Mouse (Mus musculus): ENCODE measurements at regions not wholly inside any gene's neighbourhood (a gene's known extent, or its start where the extent isn't known, plus 50 kb on each side); places are given as distances from the start of the nearest gene placed in this dataset.

DNA sequence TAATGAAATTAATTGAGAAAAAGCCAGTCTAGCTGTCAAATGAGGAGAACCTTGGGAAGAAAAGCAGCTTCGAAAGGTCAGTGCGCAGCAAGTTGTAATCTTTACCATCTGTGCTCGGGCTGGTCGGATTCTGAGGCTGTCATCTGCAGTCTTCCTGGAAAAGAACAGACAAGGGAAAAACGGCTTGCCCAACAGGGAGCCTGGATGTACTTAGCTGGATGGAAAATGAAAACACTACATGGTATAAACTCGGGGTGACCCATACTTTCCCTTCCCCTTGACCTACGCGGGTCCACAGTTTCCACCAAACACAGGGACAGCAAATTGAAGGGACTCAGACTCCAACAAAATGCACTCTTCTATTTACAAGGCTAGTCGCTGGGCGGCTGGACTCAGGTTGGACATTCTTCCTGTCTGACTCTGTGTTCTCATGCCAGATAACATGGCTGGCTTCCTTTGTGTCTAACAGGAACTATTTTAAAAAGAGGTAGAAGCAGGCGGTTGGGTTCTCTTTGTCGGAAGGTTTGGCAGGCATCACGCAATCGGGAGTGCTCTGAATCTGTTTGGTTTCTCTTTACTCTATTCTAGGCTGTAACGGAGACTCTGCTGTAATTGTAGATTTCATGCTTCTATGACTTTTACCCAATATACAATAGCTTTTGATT, 648.5 kb downstream of the Epha4 start:
- DNase-seq (ENCODE audit: low spot score), result no peak

DNA sequence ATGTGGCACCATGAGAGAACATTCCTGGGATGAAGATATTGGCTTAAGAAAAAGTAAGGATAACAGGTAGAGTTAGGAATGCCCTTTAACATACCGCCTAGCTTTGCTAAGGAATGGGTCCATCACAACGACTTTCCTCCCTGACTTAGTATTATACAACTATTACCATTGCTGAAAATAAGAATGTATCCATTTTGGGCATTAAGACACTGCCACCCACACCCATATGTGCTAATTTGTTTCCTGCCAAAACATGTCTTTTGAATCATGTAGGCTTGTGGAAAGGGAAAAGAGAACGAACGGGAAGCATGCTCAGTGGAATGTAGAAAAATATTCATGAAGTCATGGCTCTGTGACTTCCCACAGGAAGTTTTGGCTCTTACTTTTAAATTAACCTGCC, 641.7 kb downstream of the Epha4 start:
- DNase-seq (ENCODE audit: low spot score), result no peak

DNA sequence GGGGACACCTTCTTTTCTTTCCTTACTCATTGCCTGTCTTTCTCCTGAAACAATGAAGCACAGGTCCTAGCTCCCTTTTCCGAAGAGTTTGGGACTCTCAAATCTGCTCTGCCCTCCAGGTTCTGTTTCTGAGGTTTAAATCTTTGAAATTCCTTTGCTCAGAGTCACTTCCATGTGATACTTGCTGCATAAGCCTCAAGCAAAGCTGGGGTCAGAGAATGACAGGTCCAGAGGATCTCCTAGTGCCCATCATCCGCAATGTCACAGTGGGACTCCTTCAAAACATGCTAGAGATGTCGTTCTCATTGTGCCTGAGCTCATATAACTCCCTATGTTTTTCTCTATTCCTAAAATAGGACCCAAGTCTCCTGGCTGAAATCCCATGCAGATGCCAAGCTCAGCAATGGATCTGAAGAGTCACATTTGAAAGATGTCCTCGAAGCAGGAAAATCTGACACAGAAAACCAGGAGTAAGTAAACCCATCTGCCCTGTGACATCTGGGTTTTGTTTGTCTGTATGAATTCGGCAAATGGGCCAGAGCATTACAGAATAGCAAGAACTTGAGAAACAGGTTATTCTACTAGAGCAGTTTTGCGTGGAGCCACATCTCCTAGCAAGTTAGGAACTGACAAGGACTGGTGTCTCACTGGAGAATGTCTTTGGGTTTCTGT, 634.6 kb downstream of the Epha4 start:
- DNase-seq (ENCODE audit: low spot score), result no peak

- no peak for DNase-seq (ENCODE audit: low spot score)
Measured at GRCm38 (mm10) chr1:76880783-76881145, 634.1 kb downstream of the Epha4 start.

DNA sequence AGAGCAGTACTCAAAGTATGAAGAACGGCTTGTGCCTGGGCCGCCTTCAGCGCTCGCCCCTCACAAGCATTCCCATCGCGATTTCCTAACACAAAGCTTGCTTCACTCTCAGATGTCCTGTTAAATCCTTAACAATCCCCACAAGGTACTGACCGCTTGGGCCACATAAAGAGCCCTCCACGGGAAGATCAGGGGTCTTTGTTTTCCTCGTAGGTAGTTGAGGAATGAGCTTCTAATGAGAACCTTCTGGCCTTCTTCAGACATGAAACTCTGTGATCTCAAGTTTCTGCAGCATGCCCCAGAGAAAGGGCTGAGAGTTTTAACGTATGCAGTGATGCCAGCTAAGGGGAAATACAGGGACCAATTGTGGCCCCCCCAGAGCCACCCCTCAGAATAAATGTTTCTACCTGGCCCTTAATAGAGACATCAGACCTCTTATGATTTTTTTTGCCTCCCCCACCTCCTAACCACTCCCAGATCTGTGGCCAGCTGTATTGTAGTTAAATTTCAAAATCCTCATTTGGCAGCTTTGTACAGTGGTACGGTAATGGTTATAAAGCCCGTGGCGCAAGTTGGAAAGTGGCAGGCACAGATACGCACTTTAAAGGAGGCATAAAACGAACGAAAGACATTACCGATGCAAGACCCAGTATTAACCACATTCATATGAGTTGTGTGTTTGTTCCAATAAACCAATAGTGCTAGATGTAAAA, 618.6 kb downstream of the Epha4 start:
- DNase-seq (ENCODE audit: low spot score), result no peak

- DNase-seq (ENCODE audit: low spot score), result no peak
Measured at GRCm38 (mm10) chr1:76897431-76897830, 617.5 kb downstream of the Epha4 start.

DNA sequence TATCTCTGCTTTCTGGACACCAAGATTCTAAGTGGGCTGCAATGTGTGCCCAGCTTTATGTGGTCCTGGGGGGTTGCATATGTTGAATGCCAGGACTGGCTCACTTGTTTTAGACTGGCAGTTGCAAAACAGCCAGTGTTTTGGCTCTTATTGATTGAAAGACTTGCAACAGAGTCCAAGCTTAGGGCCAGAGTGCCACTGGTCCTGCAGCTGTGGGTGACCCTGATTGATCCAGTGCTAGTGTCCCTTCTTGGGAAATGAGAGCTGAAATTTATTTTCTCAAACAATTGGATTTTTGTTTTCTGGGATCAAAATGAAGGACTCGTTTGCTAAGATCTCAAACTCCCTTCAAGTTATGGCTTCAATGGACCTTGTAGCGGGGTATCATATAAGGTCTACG, 603.4 kb downstream of the Epha4 start:
- DNase-seq (ENCODE audit: low spot score), result no peak

GRCm38 (mm10) chr1:76919541-76919940, 595.3 kb downstream of the Epha4 start:
- DNase-seq (ENCODE audit: low spot score), result no peak

GRCm38 (mm10) chr1:76920634-76921033, 594.3 kb downstream of the Epha4 start:
- DNase-seq (ENCODE audit: low spot score), result no peak

- DNase-seq (ENCODE audit: low spot score), result no peak
Measured at GRCm38 (mm10) chr1:76927041-76927440, 587.8 kb downstream of the Epha4 start.

DNA sequence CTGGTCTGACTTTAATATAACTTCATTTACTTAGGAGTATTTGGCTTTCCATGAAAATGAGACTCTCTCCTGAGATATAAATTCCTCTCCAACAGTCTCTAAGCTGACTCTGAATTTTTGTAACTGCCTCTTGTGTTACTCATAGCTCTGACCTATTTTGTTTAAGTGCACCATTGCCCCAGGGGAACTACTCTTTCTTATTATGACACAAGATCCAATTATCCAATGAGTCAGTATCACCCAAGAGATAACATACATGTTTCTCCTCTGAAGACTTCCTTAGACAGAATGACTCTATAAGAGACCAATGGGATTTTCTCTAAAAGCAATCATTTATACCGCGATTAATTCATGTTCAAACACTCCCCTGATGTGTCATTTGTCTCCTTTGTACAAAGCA, 586.9 kb downstream of the Epha4 start:
- DNase-seq (ENCODE audit: low spot score), result no peak

DNA sequence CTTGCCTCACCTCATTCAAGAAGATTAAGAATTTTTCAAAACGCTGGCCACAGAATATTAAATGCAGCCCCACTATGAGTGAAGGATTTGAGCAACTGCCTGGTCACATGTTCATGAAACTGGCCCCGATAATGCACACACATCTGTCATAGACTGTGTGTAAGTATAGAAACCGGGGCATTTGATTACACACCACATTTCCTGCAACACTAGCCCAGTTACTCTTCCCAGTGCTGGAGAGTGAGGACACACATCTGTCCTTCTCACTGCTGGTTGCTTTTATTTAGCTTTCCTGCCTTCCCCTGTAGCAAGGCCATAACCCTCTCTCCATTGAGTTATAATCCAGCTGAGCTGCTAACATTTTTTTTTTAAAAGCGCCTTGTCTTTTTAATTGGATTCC, 581.4 kb downstream of the Epha4 start:
- DNase-seq (ENCODE audit: low spot score), result no peak

DNA sequence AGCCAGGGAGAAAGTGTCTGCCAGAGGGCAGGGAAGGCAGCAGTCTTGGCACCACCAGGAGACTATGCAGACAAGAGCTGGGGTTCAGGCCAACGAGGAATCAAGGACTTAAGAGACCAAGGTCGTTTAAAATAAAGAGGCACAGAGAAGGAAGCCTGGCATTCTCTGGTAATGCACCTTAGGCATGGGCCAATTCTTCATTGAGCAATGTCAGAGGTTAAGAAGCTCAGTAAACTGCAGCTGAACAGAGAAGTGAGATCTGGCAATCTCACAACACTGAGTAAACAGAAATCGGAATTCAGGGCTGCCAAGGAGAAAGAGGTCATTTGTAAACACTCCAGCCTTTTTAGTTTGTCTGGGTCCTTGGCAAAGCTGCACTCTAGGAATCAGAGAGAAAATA, 572.2 kb downstream of the Epha4 start:
- DNase-seq (ENCODE audit: low spot score), result no peak

DNA sequence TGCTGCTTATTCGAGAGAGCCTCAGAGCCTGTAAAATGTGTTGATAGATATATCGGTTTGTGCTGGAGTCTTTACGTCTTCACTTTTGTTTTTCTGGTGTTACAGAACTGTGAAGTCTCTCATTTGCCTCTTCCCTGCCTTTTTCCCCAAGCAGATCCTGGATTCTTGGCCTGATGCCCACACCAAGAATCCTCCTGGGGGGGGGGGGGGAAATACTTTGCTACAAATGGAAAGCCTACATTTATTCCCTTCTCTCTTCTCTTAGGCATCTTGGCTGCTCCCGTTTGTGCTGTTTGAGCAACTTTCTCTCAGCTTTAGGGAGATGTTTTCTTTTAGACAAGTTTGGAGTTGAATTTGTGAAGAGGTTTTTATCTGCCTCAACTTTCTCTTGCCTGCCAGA, 570.8 kb downstream of the Epha4 start:
- DNase-seq (ENCODE audit: low spot score), result no peak

GRCm38 (mm10) chr1:76955031-76955430, 559.9 kb downstream of the Epha4 start:
- no peak for DNase-seq (ENCODE audit: low spot score)

DNA sequence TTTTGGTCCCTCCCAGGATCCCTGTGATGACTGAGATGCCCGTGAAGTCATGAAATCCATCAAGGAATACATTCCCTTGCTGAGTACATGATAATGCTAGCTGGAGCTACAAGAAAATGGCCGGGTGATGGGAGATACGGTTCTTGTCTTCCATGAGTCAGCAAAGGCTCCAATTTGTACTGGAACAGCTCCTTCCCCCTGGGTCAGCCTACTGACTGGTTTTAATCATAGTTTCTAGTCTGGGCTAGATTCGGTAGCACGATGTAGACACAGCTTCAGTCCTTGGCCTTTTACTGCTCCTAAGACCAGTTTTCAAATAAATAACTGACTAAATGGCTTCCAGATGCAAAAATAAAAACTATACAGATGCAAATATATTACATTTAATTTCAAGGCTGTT, 557.5 kb downstream of the Epha4 start:
- DNase-seq (ENCODE audit: low spot score), result no peak

- no peak for DNase-seq (ENCODE audit: low spot score)
Measured at GRCm38 (mm10) chr1:76958706-76959105, 556.2 kb downstream of the Epha4 start.

- no peak for DNase-seq (ENCODE audit: low spot score)
Measured at GRCm38 (mm10) chr1:76972454-76972853, 542.4 kb downstream of the Epha4 start.

DNA sequence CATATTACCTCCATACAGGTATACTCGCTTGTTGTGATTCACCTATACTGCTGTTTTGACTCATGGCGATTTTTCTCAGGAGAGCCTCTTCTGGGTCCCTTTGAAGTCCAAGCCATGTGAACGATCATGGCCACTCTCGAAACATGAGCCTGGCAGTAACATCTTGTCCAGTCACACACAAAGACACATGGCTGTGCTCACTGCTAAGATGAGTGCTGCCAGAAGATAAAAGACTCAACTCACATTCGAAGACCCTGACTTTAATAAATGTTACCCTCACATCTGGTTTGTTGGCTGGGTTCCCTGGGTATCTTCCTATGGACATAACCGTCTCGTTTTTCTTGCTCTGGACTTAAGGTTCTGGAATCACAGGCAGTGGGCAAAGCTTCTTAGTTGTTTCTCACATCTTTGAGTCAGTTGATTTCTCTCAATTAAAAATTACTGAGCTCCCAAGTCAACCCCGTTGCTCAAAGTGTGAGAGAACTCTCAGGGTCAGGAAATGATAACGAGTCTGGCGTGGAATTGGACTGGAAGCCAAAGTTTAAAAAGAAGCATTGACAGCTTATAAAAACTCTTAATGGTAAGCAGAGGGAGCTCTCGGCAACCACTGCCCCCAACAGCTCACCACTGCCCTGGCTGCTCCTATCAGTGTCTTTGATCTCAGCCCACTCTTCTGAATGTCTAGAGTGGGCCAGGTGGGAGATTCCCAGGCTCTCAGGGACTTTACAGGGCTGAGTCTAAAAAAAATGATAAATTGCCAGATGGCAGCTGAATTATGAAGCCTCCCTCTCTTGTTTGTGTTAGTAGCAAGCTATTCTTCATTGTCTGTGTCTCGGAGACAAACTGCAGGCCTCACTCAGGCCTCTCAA, 539.6 kb downstream of the Epha4 start:
- DNase-seq (ENCODE audit: low spot score), result no peak

DNA sequence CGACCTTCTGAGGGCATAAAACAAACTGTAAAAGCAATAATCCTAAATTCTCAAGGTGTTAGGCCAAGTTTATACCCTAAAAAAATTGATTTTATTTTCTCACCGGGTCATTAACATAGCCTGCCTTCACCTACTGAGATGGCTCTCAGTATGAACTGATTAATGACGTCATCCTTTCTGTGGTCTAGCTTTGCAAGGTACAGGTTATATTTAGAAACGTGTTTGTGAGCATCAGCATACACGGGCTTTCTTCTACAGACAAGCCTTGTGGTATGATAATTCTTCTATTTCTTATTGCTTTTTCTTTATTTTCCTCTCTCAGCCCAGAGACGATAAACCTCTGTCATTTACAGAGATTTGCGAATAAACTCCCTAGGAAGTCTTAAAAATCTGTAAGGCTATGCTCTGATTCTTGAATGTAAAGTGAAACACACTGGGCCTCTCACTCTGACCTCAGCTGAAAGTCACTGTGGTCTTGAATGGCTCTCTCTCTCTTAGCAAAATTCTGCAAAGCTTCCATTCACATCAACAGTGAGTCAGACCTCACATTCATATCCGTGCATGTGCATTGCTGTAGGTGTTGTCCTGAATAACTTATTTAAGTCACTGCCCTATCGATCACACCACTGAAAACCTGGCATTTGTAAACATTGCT, 534.3 kb downstream of the Epha4 start:
- DNase-seq (ENCODE audit: low spot score), result no peak

DNA sequence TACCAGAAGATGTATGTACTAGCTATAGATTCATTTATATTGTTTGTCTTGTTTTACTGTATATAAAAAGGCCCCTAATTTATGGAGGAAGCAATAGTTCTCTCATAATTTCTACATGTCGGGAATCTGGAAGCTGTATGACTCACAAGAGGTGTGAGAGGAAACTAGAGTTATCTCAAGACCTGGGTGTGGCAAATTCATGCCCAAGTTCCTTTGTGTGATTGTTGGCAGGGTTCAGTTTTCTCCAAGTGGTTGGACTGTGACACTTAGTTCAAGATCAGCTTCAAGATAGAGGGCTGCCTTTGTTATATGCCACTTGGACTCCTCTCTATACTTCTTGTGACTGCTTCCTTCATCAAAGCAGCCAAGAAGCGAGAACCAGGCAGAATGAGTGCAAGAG, 521.1 kb downstream of the Epha4 start:
- DNase-seq (ENCODE audit: low spot score), result no peak
